Mouse (Mus musculus) left cerebral cortex, postnatal 25 days (tissue): ENCODE data around the gene Lmntd1. TPM values are rescaled to one million over a fixed set of nuclear protein-coding genes. Genes with fewer than 3 reads are reported as not detected.

Experiments used
- DNase-seq, 2 experiments: peaks; one replicate each; pipeline ENCODE4 v3.0.0; 2022; ENCODE audit warnings: low spot score in 2 of 2, mixed read lengths in 1 of 2
- intact Hi-C: fragments of 180-260 bp; cut with DNase I; formaldehyde crosslinking; loops from one replicate; pipeline ENCODE4 v1.15.1; 2025
- total RNA-seq, 2 experiments: library from RNA; stranded (reverse); gene quantifications; 2 replicates each; pipeline ENCODE4 v1.2.3; 2021

The Lmntd1 gene
- total RNA-seq, 2 experiments from 2014 or later: 0.96 to 1.3 TPM

GRCm38 (mm10) chr6:145607746-145608145, 6.4 kb downstream of the Lmntd1 start:
- no peak for DNase-seq
- intact Hi-C loops: no loop called here

- no peak for DNase-seq
- intact Hi-C loops: no loop called here
Observed at GRCm38 (mm10) chr6:145605203-145605602, 8.9 kb downstream of the Lmntd1 start.

- intact Hi-C loops: no loop called here
- no peak for DNase-seq
Observed at GRCm38 (mm10) chr6:145604648-145605047, 9.5 kb downstream of the Lmntd1 start.

GRCm38 (mm10) chr6:145604126-145604525, 10.0 kb downstream of the Lmntd1 start:
- DNase-seq: no peak
- intact Hi-C loops: no loop called here

- no peak for DNase-seq
- intact Hi-C loops: no loop called here
Observed at GRCm38 (mm10) chr6:145598794-145599555, 15.1 kb downstream of the Lmntd1 start.

GRCm38 (mm10) chr6:145595905-145596304, 18.2 kb downstream of the Lmntd1 start:
- no peak for DNase-seq
- intact Hi-C loops: no loop called here

GRCm38 (mm10) chr6:145593991-145594390, 20.1 kb downstream of the Lmntd1 start:
- DNase-seq: no peak
- intact Hi-C loops: no loop called here

GRCm38 (mm10) chr6:145592531-145592998, 21.6 kb downstream of the Lmntd1 start:
- DNase-seq: no peak
- intact Hi-C loops: no loop called here

GRCm38 (mm10) chr6:145592036-145592435, 22.1 kb downstream of the Lmntd1 start:
- intact Hi-C loops: no loop called here
- no peak for DNase-seq

GRCm38 (mm10) chr6:145591578-145591977, 22.5 kb downstream of the Lmntd1 start:
- no peak for DNase-seq
- intact Hi-C loops: no loop called here

GRCm38 (mm10) chr6:145590501-145591293, 23.4 kb downstream of the Lmntd1 start:
- intact Hi-C loops: no loop called here
- DNase-seq: no peak

- peak; percentile 29 to 59 for DNase-seq
- intact Hi-C loops: no loop called here
Observed at GRCm38 (mm10) chr6:145585052-145585973, 28.8 kb downstream of the Lmntd1 start.

- DNase-seq: peak in 1 of 2 experiments; percentile 5
Observed at GRCm38 (mm10) chr6:145581366-145582170, 32.6 kb downstream of the Lmntd1 start.

GRCm38 (mm10) chr6:145579761-145580160, 34.4 kb downstream of the Lmntd1 start:
- intact Hi-C loops: no loop called here
- DNase-seq: no peak

More at GRCm38 (mm10) chr6:145581366-145582170, 32.6 kb downstream of the Lmntd1 start:
- intact Hi-C loops: no loop called here

GRCm38 (mm10) chr6:145578457-145579185, 35.5 kb downstream of the Lmntd1 start:
- intact Hi-C loops: no loop called here
- DNase-seq: no peak

GRCm38 (mm10) chr6:145576762-145577161, 37.4 kb downstream of the Lmntd1 start:
- intact Hi-C loops: no loop called here
- no peak for DNase-seq

GRCm38 (mm10) chr6:145573250-145574013, 40.7 kb downstream of the Lmntd1 start:
- no peak for DNase-seq
- intact Hi-C loops: no loop called here

- intact Hi-C loops: no loop called here
- DNase-seq: no peak
Observed at GRCm38 (mm10) chr6:145568701-145569100, 45.4 kb downstream of the Lmntd1 start.
